29 mouse cellular contexts compared by ENCODE assay signal in genomic region chr15:66464591-66464990, GRCm38 (mm10). TPM values are rescaled to one million over a fixed set of nuclear protein-coding genes. Genes with fewer than 3 reads are reported as not detected.
DNase-seq lines count a peak whose midpoint lies in the region; ATAC-seq lines count a peak whose summit lies in the region.
"Had no signal": no experiment of that assay in that cellular context is flagged by ENCODE, and none has a peak within 500 bp of the region (broad histone marks: within the 10 kb centered on the region; RNA-seq: fewer than 3 reads in every experiment).

No protein-coding gene starts in this region.

- no peak overlapping the region for H3K9ac ChIP-seq in kidney, embryonic 16.5 days (replicated peaks; ENCODE audit: low read length)
- no peak overlapping the region for H3K9ac ChIP-seq in kidney, embryonic 14.5 days (ENCODE audit: low read depth, low read length)
- H3K9ac ChIP-seq: embryonic facial prominence, embryonic 13.5 days; embryonic facial prominence, embryonic 15.5 days; forebrain, embryonic 12.5 days had no signal

- no peak overlapping the region for H3K4me2 ChIP-seq in kidney, embryonic 16.5 days (replicated peaks; ENCODE audit: low read depth, low read length)
- H3K4me2 ChIP-seq in kidney, embryonic 14.5 days (replicated peaks; ENCODE audit: low read depth, low read length) = no peak overlapping the region
- H3K4me2 ChIP-seq: embryonic facial prominence, embryonic 13.5 days; embryonic facial prominence, embryonic 15.5 days; forebrain, embryonic 12.5 days had no signal

- ATAC-seq in kidney, embryonic 16.5 days (ENCODE audit: low FRiP score, low TSS enrichment) = no peak
- ATAC-seq in kidney, embryonic 14.5 days (ENCODE audit: low FRiP score, low TSS enrichment) = no peak
- ATAC-seq: activated CD4-positive, CD25-positive, alpha-beta regulatory T cell, adult 4 months; CD4-positive, CD25-positive, alpha-beta regulatory T cell, adult 4 months; forebrain, embryonic 14.5 days; forebrain, embryonic 16.5 days; Patski had no signal

- H3K27me3 ChIP-seq in kidney, embryonic 16.5 days (ENCODE audit: insufficient read depth, low read length) = no peaks in the 10 kb centered on the region
- H3K27me3 ChIP-seq in kidney, embryonic 14.5 days (ENCODE audit: control insufficient read depth, insufficient read depth, low read length) = no peaks in the 10 kb centered on the region
- H3K27me3 ChIP-seq: CH12.LX; embryonic facial prominence, embryonic 13.5 days; embryonic facial prominence, embryonic 15.5 days; forebrain, embryonic 12.5 days had no signal

- DNase-seq in adrenal gland, adult 2 months = peak; percentile 29
- DNase-seq in adrenal gland, adult 18-20 months (ENCODE audit: low spot score in 2 of 2) = no peak
- peak; percentile 8 to 18 for DNase-seq in adrenal gland, postnatal 36 days
- no peak for DNase-seq in adrenal gland, postnatal 14 days
- DNase-seq in 3134 (ENCODE audit: extremely low read depth, insufficient read length, low spot score) = peak; percentile 49
- DNase-seq in 416B (ENCODE audit: low read depth) = peak; percentile 61
- DNase-seq: adrenal gland, adult 8-10 months; cerebellum, adult 11-12 months; cerebellum, adult 2 months; cerebellum, adult 9-10 months; cerebellum, postnatal 10 days; cerebellum, postnatal 36 days; embryo, embryonic 11 days had no signal

- no peaks in the 10 kb centered on the region for H3K4me1 ChIP-seq in kidney, embryonic 16.5 days (ENCODE audit: insufficient read depth, low read length)
- H3K4me1 ChIP-seq in kidney, embryonic 14.5 days (ENCODE audit: control insufficient read depth, insufficient read depth, low read length) = no peaks in the 10 kb centered on the region
- H3K4me1 ChIP-seq: embryonic facial prominence, embryonic 13.5 days; embryonic facial prominence, embryonic 15.5 days; forebrain, embryonic 10.5 days; forebrain, embryonic 12.5 days had no signal

- WGBS in kidney, embryonic 16.5 days = 91% methylated on average over 7 of the region's 7 CpGs
- 94% methylated on average over 7 of the region's 7 CpGs for WGBS in kidney, embryonic 14.5 days

- no peak overlapping the region for H3K4me3 ChIP-seq in kidney, embryonic 16.5 days (ENCODE audit: low read length)
- H3K4me3 ChIP-seq in kidney, embryonic 14.5 days (ENCODE audit: low read length) = no peak overlapping the region
- H3K4me3 ChIP-seq: embryonic facial prominence, embryonic 13.5 days; embryonic facial prominence, embryonic 15.5 days; erythroblast, embryonic 14.5 days; forebrain, embryonic 10.5 days; forebrain, embryonic 12.5 days had no signal

- no peaks in the 10 kb centered on the region for H3K36me3 ChIP-seq in kidney, embryonic 16.5 days (ENCODE audit: insufficient read depth, low read length)
- no peaks in the 10 kb centered on the region for H3K36me3 ChIP-seq in kidney, embryonic 14.5 days (ENCODE audit: control insufficient read depth, insufficient read depth, low read length)
- H3K36me3 ChIP-seq: embryonic facial prominence, embryonic 13.5 days; embryonic facial prominence, embryonic 15.5 days; forebrain, embryonic 10.5 days; forebrain, embryonic 12.5 days; G1E had no signal

- no peak overlapping the region for H3K27ac ChIP-seq in kidney, embryonic 16.5 days (ENCODE audit: low read length)
- no peak overlapping the region for H3K27ac ChIP-seq in kidney, embryonic 14.5 days (ENCODE audit: low read depth, low read length)
- H3K27ac ChIP-seq: embryonic facial prominence, embryonic 13.5 days; embryonic facial prominence, embryonic 15.5 days; forebrain, embryonic 10.5 days; forebrain, embryonic 12.5 days had no signal

- H3K9me3 ChIP-seq in kidney, embryonic 16.5 days (ENCODE audit: low read length) = no peaks in the 10 kb centered on the region
- no peaks in the 10 kb centered on the region for H3K9me3 ChIP-seq in kidney, embryonic 14.5 days (ENCODE audit: control insufficient read depth, low read length)
- H3K9me3 ChIP-seq: embryonic facial prominence, embryonic 13.5 days; embryonic facial prominence, embryonic 15.5 days; forebrain, embryonic 10.5 days; forebrain, embryonic 12.5 days; G1E had no signal

RNA-seq across cellular contexts. Expression of gene Lrrc6, which starts 36.1 kb away (rescaled TPM):
- under 1 TPM; 0.35 to 0.45 TPM for total RNA-seq in adrenal gland, adult 2 months (2021)
- not detected in 2 replicates for polyA plus RNA-seq in adrenal gland, adult 2 months (2012; rRNA removed)
- under 1 TPM; 0.42 to 0.43 TPM for total RNA-seq in adrenal gland, adult 18-20 months (2021)
- total RNA-seq in adrenal gland, postnatal 36 days (2021) = under 1 TPM; 0.20 to 0.40 TPM
- 0.26 and 0.41 TPM in 2 replicates for total RNA-seq in adrenal gland, postnatal 14 days (2021)
- 0.15 and 0.19 TPM in 2 replicates for polyA plus RNA-seq in kidney, embryonic 16.5 days (2015; fragmentation: Nextera tagmentation; extraction: Ambion mirVana)
- 0.32 and 0.36 TPM in 2 replicates for polyA plus RNA-seq in kidney, embryonic 14.5 days (2014; fragmentation: Nextera tagmentation; extraction: Ambion mirVana)
- total RNA-seq: common myeloid progenitor, adult 5-6 weeks had no signal
- polyA plus RNA-seq: embryonic facial prominence, embryonic 11.5 days; embryonic facial prominence, embryonic 13.5 days; erythroblast, embryonic 14.5 days; G1E; Patski had no signal

Comparison
In these comparisons a context has a peak if more than half of its experiments do, and no peak if none do; other contexts are left out.
1. DNase-seq: peak in adrenal gland, adult 2 months (single experiment), adrenal gland, postnatal 36 days (2 of 2), 3134 (single experiment) and 416B (single experiment); none in adrenal gland, adult 18-20 months (0 of 2) and adrenal gland, postnatal 14 days (single experiment).